Mouse (Mus musculus) lung, postnatal 0 days (tissue): ENCODE measurements around the gene Ilvbl. TPM values are rescaled to one million over a fixed set of nuclear protein-coding genes. Genes with fewer than 3 reads are reported as not detected.

Source experiments
- ATAC-seq: fragments of 200-750 bp; cut with Nextera tagmentation; 2 replicates; pipeline ENCODE4 v1.8.0; 2017; ENCODE audit warnings: moderate library complexity
- DNase-seq: peaks from one replicate; pipeline ENCODE4 v3.0.0-alpha.2; 2016; ENCODE audit warnings: low spot score
- H3K27ac ChIP-seq: fragments of 300-500 bp; sonication (generic); 2 replicates; pipeline ENCODE4 v1.5.1; 2014; ENCODE audit warnings: antibody characterized with exemption, mild to moderate bottlenecking, low read length, mixed read lengths
- H3K27me3 ChIP-seq: fragments of 300-500 bp; sonication (generic); replicated peaks from 2 replicates; pipeline ENCODE4 v1.6.1; 2014; ENCODE audit warnings: low read length, mixed read lengths; ENCODE audit not compliant: insufficient read depth
- H3K36me3 ChIP-seq: fragments of 300-500 bp; sonication (generic); 2 replicates; pipeline ENCODE4 v1.6.1; 2014; ENCODE audit warnings: low read length, mixed read lengths; ENCODE audit not compliant: insufficient read depth
- H3K4me1 ChIP-seq: fragments of 300-500 bp; sonication (generic); 2 replicates; pipeline ENCODE4 v1.6.1; 2014; ENCODE audit warnings: antibody characterized with exemption, low read depth, low read length, mixed read lengths; ENCODE audit not compliant: insufficient read depth
- H3K4me2 ChIP-seq: fragments of 300-500 bp; sonication (generic); replicated peaks from 2 replicates; pipeline ENCODE4 v1.6.1; 2014; ENCODE audit warnings: low read depth, mild to moderate bottlenecking, low read length, moderate library complexity, mixed read lengths
- H3K4me3 ChIP-seq: fragments of 300-500 bp; sonication (generic); 2 replicates; pipeline ENCODE4 v1.5.1; 2014; ENCODE audit warnings: low read depth, low read length
- H3K9ac ChIP-seq: fragments of 300-500 bp; sonication (generic); replicated peaks from 2 replicates; pipeline ENCODE4 v1.6.1; 2014; ENCODE audit warnings: low read depth, mild to moderate bottlenecking
- H3K9me3 ChIP-seq: fragments of 300-500 bp; sonication (generic); 2 replicates; pipeline ENCODE4 v1.6.1; 2016; ENCODE audit warnings: low read length, mixed read lengths
- CTCF ChIP-seq: IDR thresholded peaks from 2 replicates; pipeline ENCODE4 v1.5.1; 2016; ENCODE audit warnings: antibody characterized with exemption, mild to moderate bottlenecking
- EP300 ChIP-seq: IDR thresholded peaks from 2 replicates; pipeline ENCODE4 v1.6.1; 2016; ENCODE audit warnings: antibody characterized with exemption, mild to moderate bottlenecking, control low read depth
- WGBS: fragments of 180-500 bp; shearing (Covaris S2); extraction: QIAGEN DNeasy Blood & Tissue Kit; methylation state at CpG from one replicate; pipeline ENCODE4 v1.1.7; 2014; 5-methylcytosine and 5-hydroxymethylcytosine counted together
- polyA plus RNA-seq: library from polyadenylated mRNA; unstranded; fragments of >200 nt; fragmentation: Nextera tagmentation; extraction: Ambion mirVana; gene quantifications from 2 replicates; pipeline ENCODE4 v1.2.1, GENCODE M21; 2015

Gene Ilvbl
- polyA plus RNA-seq, 1 experiment from 2014 or later = 45.0 TPM

DNA sequence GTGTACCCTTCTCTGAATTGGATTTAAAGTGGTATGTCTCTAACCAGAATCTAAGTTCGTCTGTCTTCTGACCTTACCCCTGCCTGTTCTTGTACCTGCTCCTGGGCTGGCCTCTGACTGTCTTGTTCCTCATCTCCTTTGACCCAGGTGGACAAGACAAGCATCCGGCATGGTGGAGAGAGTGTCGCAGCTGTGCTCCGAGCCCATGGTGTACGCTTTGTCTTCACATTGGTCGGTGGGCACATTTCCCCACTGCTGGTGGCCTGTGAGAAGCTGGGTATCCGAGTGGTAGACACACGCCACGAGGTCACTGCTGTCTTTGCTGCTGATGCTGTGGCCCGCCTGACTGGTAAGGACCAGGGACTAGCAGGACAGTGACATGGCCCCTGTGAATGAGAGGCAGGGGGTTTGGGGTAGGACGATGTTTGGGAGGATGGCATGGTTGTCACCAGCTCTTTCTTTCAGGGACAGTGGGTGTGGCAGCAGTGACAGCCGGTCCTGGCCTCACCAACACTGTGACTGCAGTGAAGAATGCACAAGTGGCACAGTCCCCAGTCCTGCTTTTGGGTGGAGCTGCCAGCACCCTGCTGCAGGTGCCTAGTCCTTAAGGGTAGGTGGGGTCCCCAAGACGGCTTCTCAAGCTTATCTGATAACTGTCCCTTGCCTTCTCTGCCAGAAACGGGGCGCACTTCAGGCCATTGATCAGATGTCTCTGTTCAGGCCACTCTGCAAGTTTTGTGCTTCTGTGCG lies 2.5 kb downstream of the Ilvbl start:
- no peaks in the 10 kb centered on the region for H3K9me3 ChIP-seq
- H3K4me3 ChIP-seq = no peak overlapping the region
- 91% methylated on average over 16 of the region's 16 CpGs for WGBS
- DNase-seq (no peak), ATAC-seq (no peak)
- no peak overlapping the region for H3K9ac ChIP-seq
- H3K36me3 ChIP-seq = peaks cover 8% of the 10 kb centered on the region; the same call in 1 of the 2 replicates
- H3K4me1 ChIP-seq = peaks cover 5% of the 10 kb centered on the region; the same call in 1 of the 2 replicates
- no peak for TF ChIP-seq CTCF
- TF ChIP-seq EP300 = no peak
- no peaks in the 10 kb centered on the region for H3K27me3 ChIP-seq
- no peak overlapping the region for H3K27ac ChIP-seq
- no peak overlapping the region for H3K4me2 ChIP-seq

DNA sequence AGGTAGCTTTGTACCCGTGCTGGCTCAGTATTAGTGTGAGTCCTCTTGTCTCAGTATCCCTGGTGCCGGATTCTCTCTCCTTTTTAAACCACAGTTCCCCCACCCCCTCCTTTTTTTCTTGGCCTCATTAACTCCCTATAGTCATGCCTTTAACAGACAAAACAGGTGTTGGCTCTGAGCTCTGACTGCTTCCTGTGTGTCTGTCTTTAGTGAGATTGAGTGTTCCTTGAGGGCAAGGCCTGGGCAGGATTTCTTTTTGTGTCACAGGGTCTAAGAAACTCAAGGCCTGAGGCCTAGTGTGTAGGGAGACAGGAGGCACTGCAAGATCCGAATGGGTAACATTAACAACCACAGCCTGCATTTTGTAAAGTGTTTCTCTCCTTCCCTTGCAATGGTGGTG lies 4.1 kb downstream of the Ilvbl start:
- H3K4me3 ChIP-seq = no peak overlapping the region
- TF ChIP-seq CTCF (no peak), EP300 (no peak)
- DNase-seq (no peak), ATAC-seq (no peak)
- H3K27me3 ChIP-seq = no peaks in the 10 kb centered on the region
- WGBS = 76% methylated on average over 3 of the region's 3 CpGs
- no peaks in the 10 kb centered on the region for H3K9me3 ChIP-seq
- peaks cover 8% of the 10 kb centered on the region; the same call in 1 of the 2 replicates for H3K36me3 ChIP-seq
- H3K4me2 ChIP-seq = no peak overlapping the region
- no peak overlapping the region for H3K27ac ChIP-seq
- no peak overlapping the region for H3K9ac ChIP-seq
- peaks cover 5% of the 10 kb centered on the region; the same call in 1 of the 2 replicates for H3K4me1 ChIP-seq

DNA sequence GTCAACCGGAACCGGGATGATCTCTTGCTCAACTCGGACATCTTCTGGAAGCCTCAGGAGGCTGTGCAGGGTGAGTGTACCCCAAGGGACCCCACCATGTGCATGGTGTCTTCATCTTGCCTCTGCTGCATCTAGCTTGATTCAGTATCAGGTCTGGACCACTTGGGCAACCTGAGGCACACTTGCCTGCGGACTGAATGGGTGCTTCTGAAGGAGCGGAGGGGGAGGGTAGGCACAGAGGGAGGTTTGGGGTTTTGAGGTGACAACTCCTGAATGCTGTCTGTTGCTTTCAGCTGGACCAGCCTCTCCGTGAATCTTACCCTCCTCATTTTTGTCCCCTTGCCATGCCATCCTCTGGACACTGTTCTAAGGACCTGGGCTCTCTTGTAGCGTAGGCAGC lies 7.0 kb downstream of the Ilvbl start:
- H3K4me3 ChIP-seq = no peak overlapping the region
- ATAC-seq = no peak
- TF ChIP-seq EP300 = no peak
- TF ChIP-seq CTCF = no peak
- H3K27ac ChIP-seq = no peak overlapping the region
- H3K4me1 ChIP-seq = no peaks in the 10 kb centered on the region
- WGBS = 90% methylated on average over 7 of the region's 7 CpGs
- no peak overlapping the region for H3K9ac ChIP-seq
- DNase-seq = no peak
- H3K36me3 ChIP-seq = peaks cover 26% of the 10 kb centered on the region
- no peak overlapping the region for H3K4me2 ChIP-seq
- H3K9me3 ChIP-seq = no peaks in the 10 kb centered on the region
- no peaks in the 10 kb centered on the region for H3K27me3 ChIP-seq

DNA sequence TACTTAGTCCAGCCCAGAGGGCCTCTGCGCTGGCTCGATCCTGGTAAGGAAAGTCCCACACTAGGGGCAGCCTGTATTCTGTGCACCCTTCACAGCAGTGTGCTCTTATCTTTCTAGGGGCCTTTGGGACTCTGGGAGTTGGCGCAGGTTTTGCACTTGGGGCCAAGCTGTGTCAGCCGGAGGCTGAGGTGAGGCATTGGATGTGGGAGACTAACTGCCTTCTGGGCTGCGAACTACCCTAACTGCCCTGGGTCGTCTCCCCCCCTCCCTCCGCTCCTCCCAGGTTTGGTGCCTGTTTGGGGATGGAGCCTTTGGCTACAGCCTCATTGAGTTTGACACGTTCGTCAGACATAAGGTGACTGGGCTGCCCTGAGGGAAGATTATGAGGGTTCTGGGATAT lies 9.2 kb downstream of the Ilvbl start:
- Histone ChIP-seq H3K4me2 (no peak overlapping the region), H3K36me3 (peaks cover 34% of the 10 kb centered on the region), H3K4me3 (no peak overlapping the region), H3K27me3 (no peaks in the 10 kb centered on the region), H3K9me3 (no peaks in the 10 kb centered on the region), H3K9ac (no peak overlapping the region), H3K27ac (no peak overlapping the region), H3K4me1 (no peaks in the 10 kb centered on the region)
- DNase-seq (no peak), ATAC-seq (no peak)
- WGBS = 68% methylated on average over 9 of the region's 9 CpGs
- TF ChIP-seq CTCF (no peak), EP300 (no peak)

DNA sequence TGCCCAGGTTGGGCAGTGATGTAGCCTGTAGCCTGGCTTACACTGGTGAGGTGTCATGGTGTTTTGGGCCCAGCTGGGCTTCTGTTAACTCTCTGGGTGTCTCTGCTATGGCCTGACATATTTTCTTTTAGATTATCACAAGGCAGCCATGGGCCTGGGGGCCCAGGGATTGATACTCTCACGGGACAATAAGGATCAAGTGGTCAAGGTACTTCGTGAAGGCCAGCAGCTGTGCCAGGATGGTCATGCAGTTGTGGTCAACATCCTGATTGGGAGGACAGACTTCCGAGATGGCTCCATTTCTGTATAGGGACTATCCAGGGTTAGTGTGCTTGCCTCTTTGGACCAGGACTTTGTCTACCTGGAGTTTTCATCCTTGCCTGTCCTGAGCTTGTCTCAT lies 9.8 kb downstream of the Ilvbl start:
- ATAC-seq (no peak), DNase-seq (no peak)
- Histone ChIP-seq H3K27me3 (no peaks in the 10 kb centered on the region), H3K9me3 (no peaks in the 10 kb centered on the region), H3K36me3 (peaks cover 40% of the 10 kb centered on the region), H3K4me3 (no peak overlapping the region), H3K4me2 (no peak overlapping the region), H3K27ac (no peak overlapping the region), H3K9ac (no peak overlapping the region), H3K4me1 (no peaks in the 10 kb centered on the region)
- WGBS = 64% methylated on average over 3 of the region's 3 CpGs
- TF ChIP-seq EP300 (no peak), CTCF (no peak)

DNA sequence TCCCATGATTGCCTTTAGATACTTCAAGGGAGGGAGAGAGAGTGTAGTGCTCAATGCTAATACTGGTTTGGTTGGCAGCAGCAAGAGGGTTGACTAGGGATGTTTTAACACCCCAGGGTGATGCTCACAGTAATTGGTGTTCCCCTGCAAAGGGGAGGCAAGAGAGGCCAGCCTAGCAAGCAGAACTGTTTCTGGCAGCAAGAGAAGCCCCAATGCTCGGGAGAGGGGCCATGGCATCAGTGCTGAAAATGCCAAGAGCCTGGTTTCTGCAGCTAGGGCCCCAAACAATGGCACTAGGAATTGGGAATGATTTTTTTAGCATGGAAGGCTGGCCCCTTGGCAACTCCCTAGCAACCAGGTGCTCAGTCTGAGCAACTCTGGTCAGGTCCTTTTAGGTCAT lies 10.8 kb downstream of the Ilvbl start:
- no peak for ATAC-seq
- no peaks in the 10 kb centered on the region for H3K27me3 ChIP-seq
- no peak overlapping the region for H3K4me2 ChIP-seq
- no peak overlapping the region for H3K9ac ChIP-seq
- 0 out of 2 replicates have a peak, but pooled peaks cover 3% of the 10 kb centered on the region for H3K4me1 ChIP-seq
- no peak overlapping the region for H3K4me3 ChIP-seq
- H3K36me3 ChIP-seq = peaks cover 46% of the 10 kb centered on the region
- WGBS = 83% methylated on average over 1 of the region's 1 CpGs
- H3K27ac ChIP-seq = no peak overlapping the region
- DNase-seq = no peak
- H3K9me3 ChIP-seq = no peaks in the 10 kb centered on the region
- TF ChIP-seq CTCF = no peak
- TF ChIP-seq EP300 = no peak
